Mouse (Mus musculus) retina, adult 2 months (tissue): ENCODE data around the gene H2al1c.
"Not testable (repeated sequence)": the region's sequence is repeated elsewhere in the genome, so short reads cannot be mapped to it uniquely, and the experiment has no call there.

Experiments used
- DNase-seq: peaks from one replicate; pipeline ENCODE4 v3.0.0-alpha.2; 2012; ENCODE audit warnings: low read depth, low spot score

The H2al1c gene

DNA sequence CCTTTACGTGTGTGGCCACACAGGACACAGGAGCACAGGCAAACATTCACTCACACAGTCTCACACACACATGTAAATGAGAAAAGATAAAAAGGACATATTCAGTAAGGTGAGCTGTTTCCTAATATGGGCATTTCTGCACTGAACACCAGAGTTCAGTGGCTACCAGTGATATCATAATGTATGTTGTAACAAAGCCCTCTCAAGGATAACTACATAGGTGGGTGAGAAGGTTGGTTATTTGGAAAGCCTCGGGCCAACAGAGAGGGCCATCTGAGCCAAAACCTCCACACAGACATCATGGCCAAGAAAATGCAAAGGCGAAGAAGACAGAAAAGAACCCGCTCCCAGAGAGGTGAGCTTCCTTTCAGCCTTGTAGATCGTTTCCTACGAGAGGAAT is at the start of gene H2al1c:
Gene H2al1c, plus strand, starts transcription at position 301 of the 400 bp plus-strand sequence.
- DNase-seq, result not testable (repeated sequence)

DNA sequence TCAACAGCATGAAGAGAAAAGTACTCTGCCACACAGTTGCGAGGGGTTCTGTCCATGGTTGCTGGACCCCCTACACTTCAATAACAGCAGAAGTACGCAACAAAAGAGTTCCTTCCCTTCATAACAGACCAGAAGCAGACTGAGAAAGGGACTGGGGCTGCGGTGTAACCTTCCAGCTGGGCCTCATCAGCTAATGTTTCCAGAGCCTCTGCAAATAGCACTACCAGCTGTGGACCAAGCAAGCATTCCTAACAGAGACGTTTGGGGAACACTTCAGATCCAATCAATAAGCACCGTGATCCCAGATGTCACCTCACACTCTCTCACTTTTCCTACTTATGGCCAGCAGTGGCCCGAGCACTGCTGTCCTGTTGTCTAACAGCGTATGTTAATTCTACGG is 40.5 kb upstream of the H2al1c start:
- DNase-seq, result no peak

DNA sequence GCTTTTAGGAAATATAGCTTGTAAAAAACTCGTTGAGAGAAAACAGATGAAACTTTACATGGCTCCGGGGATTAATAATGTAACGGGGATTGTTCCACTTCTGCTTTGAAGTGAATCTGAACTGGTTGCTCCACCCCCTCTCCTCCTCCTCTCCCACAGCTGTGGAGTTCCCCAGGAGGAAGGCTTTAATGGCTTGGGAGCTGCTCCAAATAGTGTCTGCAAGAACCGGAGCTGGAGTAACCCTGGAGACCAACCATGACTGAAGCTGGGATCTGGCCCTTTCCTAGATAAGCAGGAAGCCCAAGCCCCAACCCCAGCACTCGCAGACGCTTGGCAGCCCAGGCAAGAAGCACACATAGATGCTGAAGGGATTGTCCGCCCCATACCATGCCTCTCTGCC is 37.7 kb upstream of the H2al1c start:
- DNase-seq, result no peak

DNA sequence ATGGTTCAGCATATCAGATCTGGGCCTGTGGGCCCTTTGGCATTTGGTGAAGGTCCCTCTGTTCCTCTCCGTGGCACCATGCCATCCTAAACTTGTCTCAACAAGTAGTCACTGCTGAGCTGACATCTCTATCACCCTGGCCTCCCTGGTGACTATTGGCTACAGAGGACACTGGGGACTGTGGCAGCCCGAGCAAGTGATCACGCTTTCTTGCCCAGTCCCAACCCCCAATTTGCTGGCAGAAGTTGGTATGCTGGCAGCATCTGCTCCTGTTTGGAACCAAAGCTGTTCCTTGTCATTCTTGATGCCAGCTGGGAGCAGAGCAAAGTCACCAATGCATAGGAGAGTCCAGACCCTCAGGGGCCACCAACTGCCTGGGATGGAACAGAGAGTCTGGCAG is 36.4 kb upstream of the H2al1c start:
- DNase-seq, result no peak

DNA sequence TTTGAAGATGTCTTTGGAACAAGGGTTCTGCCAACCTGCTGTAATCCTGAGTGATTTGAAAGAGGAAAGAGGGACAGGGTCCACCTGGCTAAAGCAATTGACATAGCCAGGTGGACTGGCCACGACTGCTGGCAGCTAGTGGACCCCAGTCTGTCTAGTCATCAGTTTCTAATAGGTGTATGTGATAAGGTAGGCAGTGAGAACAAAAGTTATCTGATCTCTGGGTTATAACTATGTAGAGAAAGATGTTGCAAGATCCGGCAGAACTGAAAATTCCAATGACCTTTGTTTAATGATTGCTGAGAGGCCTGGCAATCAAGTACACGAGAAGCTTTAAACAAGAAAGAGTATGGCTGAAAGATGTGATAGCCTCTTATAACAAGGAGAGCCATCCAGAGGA is 32.3 kb upstream of the H2al1c start:
- DNase-seq, result no peak

DNA sequence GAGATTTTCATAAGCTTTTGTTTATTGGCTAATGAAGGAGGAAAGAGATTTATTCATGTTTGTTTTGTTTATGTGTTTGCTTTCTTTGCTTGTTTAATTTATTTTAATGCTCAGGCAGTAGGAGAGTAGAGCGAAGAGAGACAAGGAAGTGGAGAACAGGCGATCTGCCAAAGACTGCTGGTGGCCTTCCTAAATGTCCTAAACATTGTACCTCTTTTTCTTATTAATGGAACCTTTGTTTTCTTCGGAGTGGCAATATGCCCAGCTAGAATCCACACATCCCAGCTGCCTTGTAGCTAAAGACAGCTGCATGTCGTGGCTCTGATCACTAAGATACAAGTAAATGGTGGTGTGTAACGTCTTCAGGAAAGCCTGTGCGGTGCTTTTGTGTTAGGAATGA is 28.4 kb upstream of the H2al1c start:
- no peak for DNase-seq

DNA sequence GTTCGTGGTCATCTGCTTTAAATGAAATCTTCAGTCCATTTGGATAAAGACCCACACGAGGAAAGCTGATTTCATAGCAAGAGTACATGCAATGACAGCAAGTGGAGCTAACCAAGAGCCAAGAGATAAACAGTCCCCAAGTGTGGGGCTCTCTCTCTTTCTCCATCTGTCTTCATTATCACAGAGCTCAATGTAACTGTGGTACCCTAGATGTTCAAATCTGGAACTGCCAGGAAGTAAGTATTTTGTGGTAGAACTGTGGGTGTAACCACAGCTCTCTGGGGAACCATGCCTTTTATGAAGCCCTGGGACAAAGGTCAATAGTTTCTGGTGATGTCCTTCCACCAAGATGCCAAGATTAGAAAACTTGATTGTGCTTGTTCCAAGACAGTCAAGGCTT is 24.7 kb upstream of the H2al1c start:
- no peak for DNase-seq

DNA sequence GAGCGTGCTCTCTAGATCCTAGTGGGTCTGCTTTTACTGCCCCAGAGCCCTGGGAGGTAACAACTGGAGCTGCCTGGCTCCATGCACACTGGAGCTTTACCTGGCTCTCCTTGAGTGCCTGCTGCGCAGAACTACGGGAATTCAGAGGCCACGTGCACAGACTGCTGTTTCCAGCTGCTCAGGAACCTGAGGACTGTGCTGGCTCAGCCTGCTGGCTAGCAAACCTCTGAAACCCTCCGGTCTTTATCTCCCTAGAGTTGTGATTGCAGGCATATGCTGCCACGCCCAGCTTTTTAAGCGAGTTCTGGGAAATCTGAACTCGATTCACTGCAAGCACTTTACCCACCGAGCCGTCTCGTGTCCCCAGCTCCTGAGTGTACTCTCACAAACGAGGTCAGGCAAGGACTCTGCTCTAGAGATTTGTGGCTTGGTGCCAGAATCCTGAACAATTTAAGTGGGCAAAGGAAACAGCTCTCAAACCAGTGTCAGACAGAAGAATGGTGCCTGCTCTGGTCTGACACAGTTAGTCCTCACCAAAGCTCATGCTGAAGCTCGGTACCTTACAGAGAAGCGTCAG is 17.1 kb upstream of the H2al1c start:
- no peak for DNase-seq

DNA sequence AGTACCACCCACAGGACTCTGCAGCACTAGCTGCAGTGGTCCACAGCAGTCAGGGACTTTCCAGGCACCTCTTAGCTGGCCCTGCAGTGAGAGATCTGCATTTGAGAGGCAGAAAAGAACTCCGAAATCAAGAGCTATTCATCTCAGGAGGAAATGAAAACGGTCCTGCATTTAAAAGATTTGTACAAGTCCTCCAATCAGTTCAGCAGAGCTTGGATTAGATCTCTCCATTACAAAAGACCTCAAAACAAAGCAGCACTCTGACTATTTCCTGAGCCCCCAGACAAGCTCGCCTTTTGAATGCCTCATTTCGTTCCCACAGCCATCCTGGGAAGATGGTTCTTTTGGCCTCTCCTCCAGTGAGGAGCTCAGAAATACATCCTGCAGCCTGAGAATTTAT is 16.2 kb upstream of the H2al1c start:
- DNase-seq, result no peak

DNA sequence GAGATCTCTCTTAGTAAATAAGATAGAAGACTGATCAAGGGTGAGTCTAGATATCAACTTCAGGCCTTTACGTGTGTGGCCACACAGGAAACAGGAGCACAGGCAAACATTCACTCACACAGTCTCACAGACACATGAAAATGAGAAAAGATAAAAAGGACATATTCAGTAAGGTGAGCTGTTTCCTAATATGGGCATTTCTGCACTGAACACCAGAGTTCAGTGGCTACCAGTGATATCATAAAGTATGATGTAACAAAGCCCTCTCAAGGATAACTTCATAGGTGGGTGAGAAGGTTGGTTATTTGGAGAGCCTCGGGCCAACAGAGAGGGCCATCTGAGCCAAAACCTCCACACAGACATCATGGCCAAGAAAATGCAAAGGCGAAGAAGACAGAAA is 6.5 kb upstream of the H2al1c start, which contains the start of gene H2al1a:
Gene H2al1a, plus strand, starts transcription at position 301 of the 400 bp plus-strand sequence.
- not testable (repeated sequence) for DNase-seq

DNA sequence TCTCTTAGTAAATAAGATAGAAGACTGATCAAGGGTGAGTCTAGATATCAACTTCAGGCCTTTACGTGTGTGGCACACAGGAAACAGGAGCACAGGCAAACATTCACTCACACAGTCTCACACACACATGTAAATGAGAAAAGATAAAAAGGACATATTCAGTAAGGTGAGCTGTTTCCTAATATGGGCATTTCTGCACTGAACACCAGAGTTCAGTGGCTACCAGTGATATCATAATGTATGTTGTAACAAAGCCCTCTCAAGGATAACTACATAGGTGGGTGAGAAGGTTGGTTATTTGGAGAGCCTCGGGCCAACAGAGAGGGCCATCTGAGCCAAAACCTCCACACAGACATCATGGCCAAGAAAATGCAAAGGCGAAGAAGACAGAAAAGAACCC is 3.3 kb upstream of the H2al1c start, which contains the start of gene H2al1b:
Gene H2al1b, plus strand, starts transcription at position 301 of the 400 bp plus-strand sequence.
- not testable (repeated sequence) for DNase-seq

DNA sequence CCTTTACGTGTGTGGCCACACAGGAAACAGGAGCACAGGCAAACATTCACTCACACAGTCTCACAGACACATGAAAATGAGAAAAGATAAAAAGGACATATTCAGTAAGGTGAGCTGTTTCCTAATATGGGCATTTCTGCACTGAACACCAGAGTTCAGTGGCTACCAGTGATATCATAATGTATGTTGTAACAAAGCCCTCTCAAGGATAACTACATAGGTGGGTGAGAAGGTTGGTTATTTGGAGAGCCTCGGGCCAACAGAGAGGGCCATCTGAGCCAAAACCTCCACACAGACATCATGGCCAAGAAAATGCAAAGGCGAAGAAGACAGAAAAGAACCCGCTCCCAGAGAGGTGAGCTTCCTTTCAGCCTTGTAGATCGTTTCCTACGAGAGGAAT is 3.1 kb downstream of the H2al1c start, which contains the start of gene H2al1d:
Gene H2al1d, plus strand, starts transcription at position 301 of the 400 bp plus-strand sequence.
- not testable (repeated sequence) for DNase-seq

DNA sequence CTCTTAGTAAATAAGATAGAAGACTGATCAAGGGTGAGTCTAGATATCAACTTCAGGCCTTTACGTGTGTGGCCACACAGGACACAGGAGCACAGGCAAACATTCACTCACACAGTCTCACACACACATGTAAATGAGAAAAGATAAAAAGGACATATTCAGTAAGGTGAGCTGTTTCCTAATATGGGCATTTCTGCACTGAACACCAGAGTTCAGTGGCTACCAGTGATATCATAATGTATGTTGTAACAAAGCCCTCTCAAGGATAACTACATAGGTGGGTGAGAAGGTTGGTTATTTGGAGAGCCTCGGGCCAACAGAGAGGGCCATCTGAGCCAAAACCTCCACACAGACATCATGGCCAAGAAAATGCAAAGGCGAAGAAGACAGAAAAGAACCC is 6.2 kb downstream of the H2al1c start, which contains the start of gene H2al1e:
Gene H2al1e, plus strand, starts transcription at position 301 of the 400 bp plus-strand sequence.
- DNase-seq, result not testable (repeated sequence)

DNA sequence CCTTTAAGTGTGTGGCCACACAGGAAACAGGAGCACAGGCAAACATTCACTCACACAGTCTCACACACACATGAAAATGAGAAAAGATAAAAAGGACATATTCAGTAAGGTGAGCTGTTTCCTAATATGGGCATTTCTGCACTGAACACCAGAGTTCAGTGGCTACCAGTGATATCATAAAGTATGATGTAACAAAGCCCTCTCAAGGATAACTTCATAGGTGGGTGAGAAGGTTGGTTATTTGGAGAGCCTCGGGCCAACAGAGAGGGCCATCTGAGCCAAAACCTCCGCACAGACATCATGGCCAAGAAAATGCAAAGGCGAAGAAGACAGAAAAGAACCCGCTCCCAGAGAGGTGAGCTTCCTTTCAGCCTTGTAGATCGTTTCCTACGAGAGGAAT is 9.4 kb downstream of the H2al1c start, which contains the start of gene H2al1f:
Gene H2al1f, plus strand, starts transcription at position 301 of the 400 bp plus-strand sequence.
- DNase-seq, result not testable (repeated sequence)

DNA sequence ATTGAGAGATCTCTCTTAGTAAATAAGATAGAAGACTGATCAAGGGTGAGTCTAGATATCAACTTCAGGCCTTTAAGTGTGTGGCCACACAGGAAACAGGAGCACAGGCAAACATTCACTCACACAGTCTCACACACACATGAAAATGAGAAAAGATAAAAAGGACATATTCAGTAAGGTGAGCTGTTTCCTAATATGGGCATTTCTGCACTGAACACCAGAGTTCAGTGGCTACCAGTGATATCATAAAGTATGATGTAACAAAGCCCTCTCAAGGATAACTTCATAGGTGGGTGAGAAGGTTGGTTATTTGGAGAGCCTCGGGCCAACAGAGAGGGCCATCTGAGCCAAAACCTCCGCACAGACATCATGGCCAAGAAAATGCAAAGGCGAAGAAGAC is 12.5 kb downstream of the H2al1c start, which contains the start of gene H2al1g:
Gene H2al1g, plus strand, starts transcription at position 301 of the 400 bp plus-strand sequence.
- DNase-seq, result not testable (repeated sequence)

DNA sequence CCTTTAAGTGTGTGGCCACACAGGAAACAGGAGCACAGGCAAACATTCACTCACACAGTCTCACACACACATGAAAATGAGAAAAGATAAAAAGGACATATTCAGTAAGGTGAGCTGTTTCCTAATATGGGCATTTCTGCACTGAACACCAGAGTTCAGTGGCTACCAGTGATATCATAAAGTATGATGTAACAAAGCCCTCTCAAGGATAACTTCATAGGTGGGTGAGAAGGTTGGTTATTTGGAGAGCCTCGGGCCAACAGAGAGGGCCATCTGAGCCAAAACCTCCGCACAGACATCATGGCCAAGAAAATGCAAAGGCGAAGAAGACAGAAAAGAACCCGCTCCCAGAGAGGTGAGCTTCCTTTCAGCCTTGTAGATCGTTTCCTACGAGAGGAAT is 15.7 kb downstream of the H2al1c start, which contains the start of gene H2al1h:
Gene H2al1h, plus strand, starts transcription at position 301 of the 400 bp plus-strand sequence.
- DNase-seq, result not testable (repeated sequence)

DNA sequence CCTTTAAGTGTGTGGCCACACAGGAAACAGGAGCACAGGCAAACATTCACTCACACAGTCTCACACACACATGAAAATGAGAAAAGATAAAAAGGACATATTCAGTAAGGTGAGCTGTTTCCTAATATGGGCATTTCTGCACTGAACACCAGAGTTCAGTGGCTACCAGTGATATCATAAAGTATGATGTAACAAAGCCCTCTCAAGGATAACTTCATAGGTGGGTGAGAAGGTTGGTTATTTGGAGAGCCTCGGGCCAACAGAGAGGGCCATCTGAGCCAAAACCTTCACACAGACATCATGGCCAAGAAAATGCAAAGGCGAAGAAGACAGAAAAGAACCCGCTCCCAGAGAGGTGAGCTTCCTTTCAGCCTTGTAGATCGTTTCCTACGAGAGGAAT is 18.9 kb downstream of the H2al1c start, which contains the start of gene H2al1i:
Gene H2al1i, plus strand, starts transcription at position 301 of the 400 bp plus-strand sequence.
- DNase-seq, result not testable (repeated sequence)

DNA sequence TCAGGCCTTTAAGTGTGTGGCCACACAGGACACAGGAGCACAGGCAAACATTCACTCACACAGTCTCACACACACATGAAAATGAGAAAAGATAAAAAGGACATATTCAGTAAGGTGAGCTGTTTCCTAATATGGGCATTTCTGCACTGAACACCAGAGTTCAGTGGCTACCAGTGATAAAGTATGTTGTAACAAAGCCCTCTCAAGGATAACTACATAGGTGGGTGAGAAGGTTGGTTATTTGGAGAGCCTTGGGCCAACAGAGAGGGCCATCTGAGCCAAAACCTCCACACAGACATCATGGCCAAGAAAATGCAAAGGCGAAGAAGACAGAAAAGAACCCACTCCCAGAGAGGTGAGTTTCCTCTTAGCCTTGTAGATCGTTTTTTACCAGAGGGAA is 22.1 kb downstream of the H2al1c start, which contains the start of gene H2al1j:
Gene H2al1j, plus strand, starts transcription at position 301 of the 400 bp plus-strand sequence.
- DNase-seq, result not testable (repeated sequence)

DNA sequence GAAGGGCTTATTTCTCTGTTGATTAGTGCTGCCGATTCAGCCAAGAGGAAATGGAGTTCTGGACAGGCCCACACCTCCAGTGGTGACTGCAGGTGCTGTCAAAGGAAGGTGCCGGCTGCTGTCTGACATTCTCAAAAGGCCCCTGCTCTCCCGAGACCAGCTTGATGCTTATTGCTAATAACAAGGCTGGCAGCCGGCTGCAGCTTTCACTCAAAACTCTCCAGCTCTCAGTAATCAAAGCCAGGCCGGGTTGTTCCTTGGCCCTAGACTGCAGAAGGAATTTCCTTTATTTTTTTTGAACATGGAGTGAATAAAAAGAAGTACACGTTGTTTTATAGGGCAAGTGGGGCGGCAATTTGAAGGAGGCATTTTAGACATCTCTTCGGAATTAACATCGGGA is 40.3 kb downstream of the H2al1c start:
- DNase-seq, result no peak

DNA sequence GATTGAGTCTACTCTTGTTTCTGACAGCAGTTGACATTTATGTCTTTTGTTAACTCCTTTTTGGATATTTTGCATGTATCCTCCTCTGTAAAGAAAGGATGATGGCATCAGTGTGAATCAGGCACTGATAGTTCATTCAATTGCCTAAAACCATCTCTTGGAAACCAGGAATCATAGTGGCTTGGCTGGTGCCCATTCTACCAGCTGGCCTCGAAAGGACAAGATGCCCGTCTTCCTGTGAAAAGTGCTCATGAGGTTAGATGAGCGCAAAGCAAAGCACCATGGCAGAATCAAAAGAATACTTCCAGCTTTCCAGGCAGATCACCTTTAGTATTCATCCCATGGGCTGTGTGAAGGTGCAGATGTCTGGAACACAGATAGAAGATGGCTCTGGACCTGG is 41.3 kb downstream of the H2al1c start:
- DNase-seq, result no peak
